Mouse (Mus musculus): ENCODE results near the gene Leprot. TPM values are rescaled to one million over a fixed set of nuclear protein-coding genes. Genes with fewer than 3 reads are reported as not detected.

The Leprot gene
- polyA plus RNA-seq, 1 experiment from 2014 or later = 92.3 TPM

GRCm38 (mm10) chr4:101700892-101701640, 53.5 kb downstream of the Leprot start:
- no peaks in the 10 kb centered on the region for H3K36me3 ChIP-seq
- H3K4me3 ChIP-seq = no peak overlapping the region
- H3K4me1 ChIP-seq = 0 out of 2 replicates have a peak, but pooled peaks cover 4% of the 10 kb centered on the region
- no peak overlapping the region for H3K9ac ChIP-seq
- ATAC-seq (ENCODE audit: low FRiP score, low read depth) = no peak
- H3K9me3 ChIP-seq = no peaks in the 10 kb centered on the region
- 89% methylated on average over 14 of the region's 14 CpGs for WGBS
- no peaks in the 10 kb centered on the region for H3K27me3 ChIP-seq
- no peak overlapping the region for H3K27ac ChIP-seq
- H3K4me2 ChIP-seq (replicated peaks) = no peak overlapping the region

DNA sequence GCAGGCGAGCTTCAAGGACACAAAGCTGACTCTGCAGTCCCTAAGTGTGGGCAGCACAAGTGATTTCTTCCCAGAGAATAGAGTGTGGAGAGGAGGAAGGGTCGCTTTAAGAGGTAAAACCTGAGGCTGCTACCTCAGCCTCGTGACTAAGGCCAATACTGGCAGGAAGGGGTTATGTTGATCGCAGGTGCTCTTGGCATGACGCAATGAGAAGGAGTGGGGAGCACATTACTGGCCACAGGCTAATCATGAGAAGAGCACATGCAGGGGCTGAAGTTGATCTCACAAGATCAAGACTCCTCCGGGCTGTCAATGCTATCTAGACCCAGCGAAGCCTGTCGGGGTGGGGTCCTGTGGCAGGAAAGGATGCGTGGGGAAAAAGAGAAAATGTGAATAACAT, 57.8 kb downstream of the Leprot start:
- Histone ChIP-seq H3K4me3 (no peak overlapping the region), H3K9ac (no peak overlapping the region), H3K27ac (no peak overlapping the region), H3K36me3 (no peaks in the 10 kb centered on the region), H3K9me3 (no peaks in the 10 kb centered on the region), H3K4me2 (replicated peaks) (no peak overlapping the region), H3K27me3 (no peaks in the 10 kb centered on the region), H3K4me1 (peaks cover 22% of the 10 kb centered on the region)
- ATAC-seq (ENCODE audit: low FRiP score, low read depth) = no peak
- whole genome bisulfite sequencing = 83% methylated on average over 9 of the region's 9 CpGs

DNA sequence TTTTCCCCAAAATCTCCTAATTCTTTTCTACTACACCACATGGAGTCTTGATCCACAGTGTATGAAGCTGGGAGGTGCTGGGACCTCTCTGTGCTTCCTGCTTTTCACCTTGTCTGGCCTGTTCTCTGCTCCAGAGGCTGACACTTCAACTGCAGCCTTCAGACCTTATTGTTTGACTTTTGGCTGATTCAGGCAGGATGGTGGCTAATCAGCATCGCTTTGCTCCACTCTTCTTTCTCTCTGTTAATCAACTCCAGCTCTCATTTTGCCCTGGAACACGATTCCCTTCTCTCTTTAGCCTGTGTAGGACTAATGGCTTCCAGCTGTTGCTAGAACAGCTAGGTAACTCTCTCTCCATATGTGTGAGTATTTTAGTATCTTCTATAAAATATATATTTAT, 59.7 kb downstream of the Leprot start:
- peak overlapping the region; percentile 48; the same call in 1 of the 2 replicates for H3K27ac ChIP-seq
- H3K4me2 ChIP-seq (replicated peaks) = no peak overlapping the region
- peak; percentile 79 for ATAC-seq (ENCODE audit: low FRiP score, low read depth)
- no peaks in the 10 kb centered on the region for H3K27me3 ChIP-seq
- H3K36me3 ChIP-seq = no peaks in the 10 kb centered on the region
- H3K4me3 ChIP-seq = no peak overlapping the region
- no peak overlapping the region for H3K9ac ChIP-seq
- peaks cover 29% of the 10 kb centered on the region for H3K4me1 ChIP-seq
- no peaks in the 10 kb centered on the region for H3K9me3 ChIP-seq
- WGBS = 13% methylated on average over 2 of the region's 2 CpGs

- 21% methylated on average over 3 of the region's 3 CpGs for WGBS
- Histone ChIP-seq H3K4me2 (replicated peaks) (no peak overlapping the region), H3K36me3 (no peaks in the 10 kb centered on the region), H3K27me3 (no peaks in the 10 kb centered on the region), H3K27ac (peak overlapping the region; percentile 65; the same call in 1 of the 2 replicates), H3K4me3 (no peak overlapping the region), H3K9me3 (no peaks in the 10 kb centered on the region), H3K9ac (no peak overlapping the region), H3K4me1 (peaks cover 36% of the 10 kb centered on the region)
- ATAC-seq (ENCODE audit: low FRiP score, low read depth) = no peak
These were observed 60.4 kb downstream of the Leprot start for GRCm38 (mm10) chr4:101707953-101708352.

Other genes starting within 250 kb of the Leprot start
- gene Ak4, start 228.4 kb upstream of the Leprot start, polyA plus RNA-seq (2015; fragmentation: Nextera tagmentation; extraction: Ambion mirVana) = 12.1 and 13.2 TPM in 2 replicates
- gene Dnajc6, start 151.1 kb upstream of the Leprot start, polyA plus RNA-seq (2015; fragmentation: Nextera tagmentation; extraction: Ambion mirVana) = 0.52 and 1.2 TPM in 2 replicates
- 8.8 and 9.6 TPM in 2 replicates for gene Lepr, start 69.7 kb downstream of the Leprot start, polyA plus RNA-seq (2015; fragmentation: Nextera tagmentation; extraction: Ambion mirVana)
- gene B020004J07Rik, start 196.3 kb downstream of the Leprot start, polyA plus RNA-seq (2015; fragmentation: Nextera tagmentation; extraction: Ambion mirVana) = not detected in 2 replicates
- gene C130073F10Rik, start 246.1 kb downstream of the Leprot start, polyA plus RNA-seq (2015; fragmentation: Nextera tagmentation; extraction: Ambion mirVana) = not detected in 2 replicates

All from limb, embryonic 13.5 days (tissue).